Mouse (Mus musculus) thymus, adult 2 months (tissue): ENCODE measurements at regions not wholly inside any gene's neighbourhood (a gene's known extent, or its start where the extent isn't known, plus 50 kb on each side); places are given as distances from the start of the nearest gene placed in this dataset.

Source experiments
- CTCF ChIP-seq: fragments of 200-500 bp; IDR thresholded peaks from 2 replicates; pipeline ENCODE4 v1.5.1; 2012; ENCODE audit warnings: mild to moderate bottlenecking, control low read depth, low read length, moderate library complexity, borderline replicate concordance; ENCODE audit not compliant: control insufficient read depth, poor library complexity, insufficient read depth; ENCODE audit errors: extremely low read depth
- POLR2A ChIP-seq: fragments of 200-500 bp; IDR thresholded peaks from 2 replicates; pipeline ENCODE4 v1.6.1; 2012; ENCODE audit warnings: mild to moderate bottlenecking, low read length, control low read depth, moderate library complexity; ENCODE audit not compliant: control insufficient read depth, poor library complexity, insufficient read depth; ENCODE audit errors: extremely low read depth

GRCm38 (mm10) chr16:77536314-77536713, 65.6 kb downstream of the Gm11146 start:
- no peak for TF ChIP-seq CTCF
- TF ChIP-seq POLR2A, result no peak
